ENCODE assay signal across 18 mouse cellular contexts in genomic region chr6:99489900-99490648, GRCm38 (mm10). TPM values are rescaled to one million over a fixed set of nuclear protein-coding genes. Genes with fewer than 3 reads are reported as not detected.
A peak's percentile ranks its signal among the peaks of the same experiment; 100 is the strongest.
DNase-seq lines count a peak whose midpoint lies in the region; ATAC-seq and TF ChIP-seq lines count a peak whose summit lies in the region.
"Had no signal": no experiment of that assay in that cellular context is flagged by ENCODE, and none has a peak within 500 bp of the region (broad histone marks: within the 10 kb centered on the region; RNA-seq: fewer than 3 reads in every experiment).

No protein-coding gene starts in this region.

- 73% methylated on average over 8 of the region's 8 CpGs for WGBS in kidney, embryonic 15.5 days
- 71% methylated on average over 8 of the region's 8 CpGs for WGBS in kidney, embryonic 14.5 days
- 36% methylated on average over 8 of the region's 8 CpGs for WGBS in bone marrow, adult 2 months
- 73% methylated on average over 8 of the region's 8 CpGs for WGBS in hindbrain, embryonic 12.5 days

- H3K9me3 ChIP-seq in kidney, embryonic 15.5 days (replicated peaks), result no peaks in the 10 kb centered on the region
- no peaks in the 10 kb centered on the region for H3K9me3 ChIP-seq in kidney, embryonic 14.5 days (ENCODE audit: control insufficient read depth, low read length)
- H3K9me3 ChIP-seq in hindbrain, embryonic 12.5 days (replicated peaks), result no peaks in the 10 kb centered on the region
- H3K9me3 ChIP-seq: hindbrain, embryonic 15.5 days; limb, embryonic 12.5 days; neural tube, embryonic 12.5 days had no signal

- peak; percentile 86 for DNase-seq in 416B (ENCODE audit: low read depth)
- DNase-seq in right cerebral cortex, postnatal 10 days (ENCODE audit: low spot score in 2 of 2), result no peak
- DNase-seq: cerebellum, adult 11-12 months; forebrain, postnatal 0 days; kidney, postnatal 36 days; layer of hippocampus, adult 9-11 months; thymus, postnatal 4 days had no signal

- peak overlapping the region; percentile 48 for H3K27ac ChIP-seq in kidney, embryonic 15.5 days
- H3K27ac ChIP-seq in kidney, embryonic 14.5 days (ENCODE audit: low read depth, low read length), result no peak overlapping the region
- peak overlapping the region; percentile 64 for H3K27ac ChIP-seq in bone marrow, adult 2 months (ENCODE audit: control insufficient read depth, insufficient read depth, low read depth, low read length, poor library complexity)
- no peak overlapping the region for H3K27ac ChIP-seq in hindbrain, embryonic 12.5 days
- H3K27ac ChIP-seq: hindbrain, embryonic 15.5 days; limb, embryonic 12.5 days; liver, embryonic 14.5 days; neural tube, embryonic 12.5 days had no signal

- 0 out of 2 replicates have a peak, but pooled peaks cover 3% of the 10 kb centered on the region for H3K36me3 ChIP-seq in kidney, embryonic 15.5 days
- H3K36me3 ChIP-seq in kidney, embryonic 14.5 days (ENCODE audit: control insufficient read depth, insufficient read depth, low read length), result no peaks in the 10 kb centered on the region
- H3K36me3 ChIP-seq in hindbrain, embryonic 12.5 days, result no peaks in the 10 kb centered on the region
- H3K36me3 ChIP-seq: hindbrain, embryonic 15.5 days; limb, embryonic 12.5 days; neural tube, embryonic 12.5 days had no signal

- TF ChIP-seq POLR2A in bone marrow, adult 2 months (IDR thresholded peaks at IDR 0.05; ENCODE audit: borderline replicate concordance, control insufficient read depth, low read depth, low read length), result no peak

- ATAC-seq in kidney, embryonic 15.5 days (replicated peaks; ENCODE audit: low FRiP score), result no peak
- ATAC-seq in kidney, embryonic 14.5 days (ENCODE audit: low FRiP score, low TSS enrichment), result no peak
- peak; percentile 80 for ATAC-seq in megakaryocyte progenitor cell, adult 5-6 weeks (replicated peaks; ENCODE audit: poor library complexity)
- no peak for ATAC-seq in hindbrain, embryonic 12.5 days (ENCODE audit: low FRiP score)
- ATAC-seq: forebrain, postnatal 0 days; intestine, embryonic 16.5 days had no signal

- no peak overlapping the region for H3K4me3 ChIP-seq in kidney, embryonic 15.5 days (replicated peaks)
- H3K4me3 ChIP-seq in kidney, embryonic 14.5 days (ENCODE audit: low read length), result no peak overlapping the region
- H3K4me3 ChIP-seq in bone marrow, adult 2 months (replicated peaks; ENCODE audit: control insufficient read depth, low read depth, low read length), result no peak overlapping the region
- no peak overlapping the region for H3K4me3 ChIP-seq in hindbrain, embryonic 12.5 days
- H3K4me3 ChIP-seq: erythroblast, embryonic 14.5 days; hindbrain, embryonic 15.5 days; limb, embryonic 12.5 days; neural tube, embryonic 12.5 days had no signal

- H3K27me3 ChIP-seq in kidney, embryonic 15.5 days, result no peaks in the 10 kb centered on the region
- no peaks in the 10 kb centered on the region for H3K27me3 ChIP-seq in kidney, embryonic 14.5 days (ENCODE audit: control insufficient read depth, insufficient read depth, low read length)
- no peaks in the 10 kb centered on the region for H3K27me3 ChIP-seq in hindbrain, embryonic 12.5 days
- H3K27me3 ChIP-seq: hindbrain, embryonic 15.5 days; limb, embryonic 12.5 days; neural tube, embryonic 12.5 days had no signal

- H3K4me1 ChIP-seq in kidney, embryonic 15.5 days, result peaks cover 54% of the 10 kb centered on the region
- H3K4me1 ChIP-seq in kidney, embryonic 14.5 days (ENCODE audit: control insufficient read depth, insufficient read depth, low read length), result peaks cover 39% of the 10 kb centered on the region
- H3K4me1 ChIP-seq in bone marrow, adult 2 months (ENCODE audit: control insufficient read depth, insufficient read depth, low read length), result no peaks in the 10 kb centered on the region; the same call in 1 of the 2 replicates
- peaks cover 18% of the 10 kb centered on the region for H3K4me1 ChIP-seq in hindbrain, embryonic 12.5 days

- no peak for TF ChIP-seq CTCF in bone marrow, adult 2 months (IDR thresholded peaks at IDR 0.05; ENCODE audit: control insufficient read depth, insufficient read depth, low read length)

- no peak overlapping the region for H3K4me2 ChIP-seq in kidney, embryonic 15.5 days
- no peak overlapping the region for H3K4me2 ChIP-seq in kidney, embryonic 14.5 days (replicated peaks; ENCODE audit: low read depth, low read length)
- no peak overlapping the region for H3K4me2 ChIP-seq in hindbrain, embryonic 12.5 days (replicated peaks)
- H3K4me2 ChIP-seq: hindbrain, embryonic 15.5 days; limb, embryonic 12.5 days; neural tube, embryonic 12.5 days had no signal

- no peak overlapping the region for H3K9ac ChIP-seq in kidney, embryonic 15.5 days
- no peak overlapping the region for H3K9ac ChIP-seq in kidney, embryonic 14.5 days (ENCODE audit: low read depth, low read length)
- no peak overlapping the region for H3K9ac ChIP-seq in hindbrain, embryonic 12.5 days
- H3K9ac ChIP-seq: forebrain, postnatal 0 days; hindbrain, embryonic 15.5 days; limb, embryonic 12.5 days; liver, embryonic 14.5 days; neural tube, embryonic 12.5 days had no signal

RNA-seq across cellular contexts. Expression of gene Foxp1, which starts 32.4 kb away (rescaled TPM):
- 50.2 and 55.0 TPM in 2 replicates for polyA plus RNA-seq in kidney, embryonic 15.5 days (2015; fragmentation: Nextera tagmentation; extraction: Ambion mirVana)
- polyA plus RNA-seq in kidney, embryonic 14.5 days (2014; fragmentation: Nextera tagmentation; extraction: Ambion mirVana), result 58.5 and 67.4 TPM in 2 replicates
- polyA plus RNA-seq in bone marrow, adult 2 months (2011; ENCODE audit: insufficient read depth, insufficient read length, low replicate concordance, missing spikeins), result 46.2 and 93.7 TPM in 2 replicates
- 72.1 and 97.3 TPM in 2 replicates for total RNA-seq in megakaryocyte progenitor cell, adult 5-6 weeks (2015)
- 49.5 and 50.1 TPM in 2 replicates for total RNA-seq in megakaryocyte progenitor cell, adult 5-6 weeks (2017)
- polyA plus RNA-seq in hindbrain, embryonic 12.5 days (2016; fragmentation: Nextera tagmentation; extraction: Ambion mirVana), result 87.6 and 88.4 TPM in 2 replicates

Comparison
In these comparisons a context has a peak if more than half of its experiments do, and no peak if none do; other contexts are left out.
1. H3K27ac ChIP-seq: peak in kidney, embryonic 15.5 days (single experiment) and bone marrow, adult 2 months (single experiment); none in kidney, embryonic 14.5 days (single experiment) and hindbrain, embryonic 12.5 days (single experiment).